Mouse (Mus musculus) liver, adult 2 months (tissue): ENCODE data around the gene Coro2b.

Source experiments
- CTCF ChIP-seq: fragments of 200-500 bp; IDR thresholded peaks from 2 replicates; pipeline ENCODE4 v1.5.1; 2011; ENCODE audit warnings: low read depth, low read length, control low read depth
- POLR2A ChIP-seq: fragments of 200-500 bp; IDR thresholded peaks from 2 replicates; pipeline ENCODE4 v1.6.1; 2011; ENCODE audit warnings: low read length, control low read depth; ENCODE audit not compliant: insufficient read depth; ENCODE audit errors: extremely low read depth

GRCm38 (mm10) chr9:62498945-62499344 is 37.9 kb downstream of the Coro2b start:
- TF ChIP-seq CTCF (no peak), POLR2A (no peak)
